ENCODE assay signal across 25 mouse cellular contexts in the genomic region with DNA sequence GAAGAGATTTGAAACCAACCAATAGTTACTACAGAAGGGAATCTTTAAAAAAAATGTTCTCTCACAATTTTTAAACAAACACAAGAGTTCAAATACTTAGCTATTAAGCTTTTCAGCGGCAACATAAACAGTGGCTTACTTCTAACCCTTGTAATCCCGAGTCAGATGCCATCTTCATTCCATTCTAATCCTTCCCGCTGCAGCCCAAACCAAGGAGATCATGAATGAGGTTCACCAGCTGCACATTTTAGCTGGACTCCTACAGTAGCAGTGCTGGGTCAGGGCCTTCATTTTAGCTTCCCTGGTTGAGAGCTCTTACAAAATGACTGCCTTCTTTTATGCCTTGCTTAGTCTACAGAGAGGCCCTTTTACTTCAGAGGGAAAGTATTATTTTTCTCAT.
"Had no signal": no experiment of that assay in that cellular context is flagged by ENCODE, and none has a peak within 500 bp of the region (broad histone marks: within the 10 kb centered on the region; RNA-seq: fewer than 3 reads in every experiment).

No protein-coding gene starts in this region.

- H3K4me1 ChIP-seq: liver, embryonic 13.5 days; liver, embryonic 15.5 days; lung, embryonic 15.5 days; megakaryocyte, embryonic 14.5 days; midbrain, embryonic 13.5 days; neural tube, embryonic 13.5 days; neural tube, embryonic 15.5 days; stomach, embryonic 15.5 days had no signal

- H3K9me3 ChIP-seq: liver, embryonic 13.5 days; liver, embryonic 15.5 days; lung, embryonic 15.5 days; midbrain, embryonic 13.5 days; neural tube, embryonic 13.5 days; neural tube, embryonic 15.5 days; stomach, embryonic 15.5 days had no signal

- ATAC-seq: liver, postnatal 0 days; lung, postnatal 0 days; midbrain, embryonic 13.5 days; midbrain, embryonic 16.5 days had no signal

- H3K4me3 ChIP-seq: liver, embryonic 13.5 days; liver, embryonic 15.5 days; lung, embryonic 15.5 days; megakaryocyte, embryonic 14.5 days; midbrain, embryonic 13.5 days; myocyte; neural tube, embryonic 13.5 days; neural tube, embryonic 15.5 days; stomach, embryonic 15.5 days had no signal

- H3K9ac ChIP-seq: liver, embryonic 13.5 days; liver, embryonic 15.5 days; liver, postnatal 0 days; lung, embryonic 15.5 days; midbrain, embryonic 13.5 days; neural tube, embryonic 13.5 days; neural tube, embryonic 15.5 days; stomach, embryonic 15.5 days had no signal

- H3K27ac ChIP-seq: liver, embryonic 13.5 days; liver, embryonic 15.5 days; lung, embryonic 15.5 days; macrophage; midbrain, embryonic 13.5 days; neural tube, embryonic 13.5 days; neural tube, embryonic 15.5 days; stomach, embryonic 15.5 days had no signal

- DNase-seq: liver, embryonic 13.5 days; liver, postnatal 0 days; lung, adult 2 months; lung, postnatal 14 days; lung, postnatal 36 days; retina, postnatal 1 day; right cerebral cortex, adult 18-20 months; right cerebral cortex, postnatal 25 days; right cerebral cortex, postnatal 4 days; spleen, adult 18-20 months; thymus, adult 2 months; thymus, postnatal 25 days; thymus, postnatal 4 days had no signal

- H3K36me3 ChIP-seq: liver, embryonic 13.5 days; liver, embryonic 15.5 days; lung, embryonic 15.5 days; midbrain, embryonic 13.5 days; neural tube, embryonic 13.5 days; neural tube, embryonic 15.5 days; stomach, embryonic 15.5 days had no signal

- H3K27me3 ChIP-seq: liver, embryonic 13.5 days; liver, embryonic 15.5 days; lung, embryonic 15.5 days; megakaryocyte, embryonic 14.5 days; midbrain, embryonic 13.5 days; neural tube, embryonic 13.5 days; neural tube, embryonic 15.5 days; stomach, embryonic 15.5 days had no signal

- H3K4me2 ChIP-seq: liver, embryonic 13.5 days; liver, embryonic 15.5 days; lung, embryonic 15.5 days; midbrain, embryonic 11.5 days; midbrain, embryonic 13.5 days; neural tube, embryonic 13.5 days; neural tube, embryonic 15.5 days; stomach, embryonic 15.5 days had no signal
